Mouse (Mus musculus): ENCODE measurements around the gene Zfp709. TPM values are rescaled to one million over a fixed set of nuclear protein-coding genes. Genes with fewer than 3 reads are reported as not detected.
"Not testable (repeated sequence)": the region's sequence is repeated elsewhere in the genome, so short reads cannot be mapped to it uniquely, and the experiment has no call there.

Gene Zfp709
- polyA plus RNA-seq, 1 experiment: 7.0 TPM

GRCm38 (mm10) chr8:71906809-71907208 is 25.0 kb downstream of the Zfp709 start:
- Histone ChIP-seq H3K27ac (ENCODE audit: insufficient read depth, low read length) (no peak overlapping the region), H3K4me3 (ENCODE audit: insufficient read depth, low read length) (no peak overlapping the region), H3K4me1 (ENCODE audit: control insufficient read depth, insufficient read depth, low read length) (no peaks in the 10 kb centered on the region)
- TF ChIP-seq POLR2A (IDR thresholded peaks at IDR 0.05; ENCODE audit: low read depth, low read length) (no peak), CTCF (IDR thresholded peaks at IDR 0.05; ENCODE audit: borderline replicate concordance, insufficient read depth, low read length) (no peak)

- TF ChIP-seq CTCF (IDR thresholded peaks at IDR 0.05; ENCODE audit: borderline replicate concordance, insufficient read depth, low read length) (no peak), POLR2A (IDR thresholded peaks at IDR 0.05; ENCODE audit: low read depth, low read length) (no peak)
- Histone ChIP-seq H3K4me3 (ENCODE audit: insufficient read depth, low read length) (no peak overlapping the region), H3K27ac (ENCODE audit: insufficient read depth, low read length) (no peak overlapping the region), H3K4me1 (ENCODE audit: control insufficient read depth, insufficient read depth, low read length) (no peaks in the 10 kb centered on the region)
Measured at GRCm38 (mm10) chr8:71907798-71908257, 26.0 kb downstream of the Zfp709 start.

- peak; percentile 54 for TF ChIP-seq CTCF (IDR thresholded peaks at IDR 0.05; ENCODE audit: borderline replicate concordance, insufficient read depth, low read length)
- peak; percentile 54 for TF ChIP-seq POLR2A (IDR thresholded peaks at IDR 0.05; ENCODE audit: low read depth, low read length)
- H3K4me1 ChIP-seq (ENCODE audit: control insufficient read depth, insufficient read depth, low read length): no peaks in the 10 kb centered on the region
- H3K4me3 ChIP-seq (ENCODE audit: insufficient read depth, low read length): peak within 1 kb of the TSS; percentile 79
- peak within 1 kb of the TSS; percentile 89 for H3K27ac ChIP-seq (ENCODE audit: insufficient read depth, low read length)
Measured at GRCm38 (mm10) chr8:71908309-71909261, 26.8 kb downstream of the Zfp709 start, which contains the start of the genes Zfp882 and Zfp617. Gene Zfp882 (plus strand): TSS chr8:71908608. Gene Zfp617 (plus strand): TSS chr8:71908635.

GRCm38 (mm10) chr8:71912286-71912685 is 30.5 kb downstream of the Zfp709 start:
- Histone ChIP-seq H3K27ac (ENCODE audit: insufficient read depth, low read length) (no peak overlapping the region), H3K4me1 (ENCODE audit: control insufficient read depth, insufficient read depth, low read length) (no peaks in the 10 kb centered on the region), H3K4me3 (ENCODE audit: insufficient read depth, low read length) (no peak overlapping the region)
- TF ChIP-seq CTCF (IDR thresholded peaks at IDR 0.05; ENCODE audit: borderline replicate concordance, insufficient read depth, low read length): no peak
- no peak for TF ChIP-seq POLR2A (IDR thresholded peaks at IDR 0.05; ENCODE audit: low read depth, low read length)

GRCm38 (mm10) chr8:71922567-71923401 is 41.0 kb downstream of the Zfp709 start:
- Histone ChIP-seq H3K4me1 (ENCODE audit: control insufficient read depth, insufficient read depth, low read length) (no peaks in the 10 kb centered on the region), H3K4me3 (ENCODE audit: insufficient read depth, low read length) (peak overlapping the region; percentile 65), H3K27ac (ENCODE audit: insufficient read depth, low read length) (peak overlapping the region; percentile 83)
- no peak for TF ChIP-seq CTCF (IDR thresholded peaks at IDR 0.05; ENCODE audit: borderline replicate concordance, insufficient read depth, low read length)
- TF ChIP-seq POLR2A (IDR thresholded peaks at IDR 0.05; ENCODE audit: low read depth, low read length): peak; percentile 86

DNA sequence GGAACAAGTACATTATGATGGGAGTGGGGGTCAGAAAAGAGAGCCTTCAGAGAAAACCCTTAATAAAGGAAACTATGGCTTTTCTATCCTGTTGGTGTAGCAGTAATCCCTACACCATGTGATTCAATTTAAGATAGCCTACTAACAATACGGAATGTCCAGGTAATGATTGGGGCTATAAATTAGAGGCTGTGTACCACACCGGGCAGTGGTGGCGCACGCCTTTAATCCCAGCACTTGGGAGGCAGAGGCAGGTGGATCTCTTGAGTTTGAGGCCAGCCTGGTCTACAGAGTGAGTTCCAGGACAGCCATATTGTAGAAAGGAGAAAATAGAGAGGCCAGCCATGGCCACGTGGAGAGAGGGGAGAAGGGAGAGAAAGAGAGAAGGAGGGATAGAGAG is 44.0 kb downstream of the Zfp709 start:
- H3K27ac ChIP-seq (ENCODE audit: insufficient read depth, low read length): no peak overlapping the region
- H3K4me3 ChIP-seq (ENCODE audit: insufficient read depth, low read length): no peak overlapping the region
- no peak for TF ChIP-seq CTCF (IDR thresholded peaks at IDR 0.05; ENCODE audit: borderline replicate concordance, insufficient read depth, low read length)
- TF ChIP-seq POLR2A (IDR thresholded peaks at IDR 0.05; ENCODE audit: low read depth, low read length): no peak
- H3K4me1 ChIP-seq (ENCODE audit: control insufficient read depth, insufficient read depth, low read length): no peaks in the 10 kb centered on the region

GRCm38 (mm10) chr8:71926551-71926950 is 44.7 kb downstream of the Zfp709 start:
- Histone ChIP-seq H3K27ac (ENCODE audit: insufficient read depth, low read length) (no peak overlapping the region), H3K4me3 (ENCODE audit: insufficient read depth, low read length) (no peak overlapping the region), H3K4me1 (ENCODE audit: control insufficient read depth, insufficient read depth, low read length) (no peaks in the 10 kb centered on the region)
- no peak for TF ChIP-seq POLR2A (IDR thresholded peaks at IDR 0.05; ENCODE audit: low read depth, low read length)
- TF ChIP-seq CTCF (IDR thresholded peaks at IDR 0.05; ENCODE audit: borderline replicate concordance, insufficient read depth, low read length): no peak

GRCm38 (mm10) chr8:71927779-71928178 is 46.0 kb downstream of the Zfp709 start:
- H3K27ac ChIP-seq (ENCODE audit: insufficient read depth, low read length): no peak overlapping the region
- H3K4me3 ChIP-seq (ENCODE audit: insufficient read depth, low read length): no peak overlapping the region
- TF ChIP-seq POLR2A (IDR thresholded peaks at IDR 0.05; ENCODE audit: low read depth, low read length) (no peak), CTCF (IDR thresholded peaks at IDR 0.05; ENCODE audit: borderline replicate concordance, insufficient read depth, low read length) (no peak)
- no peaks in the 10 kb centered on the region for H3K4me1 ChIP-seq (ENCODE audit: control insufficient read depth, insufficient read depth, low read length)

GRCm38 (mm10) chr8:71938037-71938436 is 56.2 kb downstream of the Zfp709 start:
- H3K27ac ChIP-seq (ENCODE audit: insufficient read depth, low read length): not testable (repeated sequence)

More at GRCm38 (mm10) chr8:71938037-71938436, 56.2 kb downstream of the Zfp709 start:
- not testable (repeated sequence) for H3K4me3 ChIP-seq (ENCODE audit: insufficient read depth, low read length); H3K4me1 ChIP-seq (ENCODE audit: control insufficient read depth, insufficient read depth, low read length)

All from embryonic fibroblast, embryonic 13.5 days (primary cell).